Mouse (Mus musculus) intestine, embryonic 15.5 days (tissue): ENCODE data around the gene Mfsd4a. TPM values are rescaled to one million over a fixed set of nuclear protein-coding genes. Genes with fewer than 3 reads are reported as not detected.

ENCODE experiments used
- polyA plus RNA-seq: library from polyadenylated mRNA; unstranded; fragments of >200 nt; fragmentation: Nextera tagmentation; extraction: Ambion mirVana; gene quantifications from 2 replicates; pipeline ENCODE4 v1.2.1, GENCODE M21; 2015

Mfsd4a gene
- polyA plus RNA-seq, 1 experiment from 2014 or later = 8.7 TPM

Other genes with a start within 250 kb of the Mfsd4a start
- gene Slc41a1, start 240.6 kb downstream of the Mfsd4a start, polyA plus RNA-seq = 10.5 and 10.7 TPM in 2 replicates
- 19.4 and 21.6 TPM in 2 replicates for gene Rab29, start 200.8 kb downstream of the Mfsd4a start, polyA plus RNA-seq
- gene Nucks1, start 157.5 kb downstream of the Mfsd4a start, polyA plus RNA-seq = 60.7 and 69.7 TPM in 2 replicates
- gene Slc45a3, start 105.1 kb downstream of the Mfsd4a start, polyA plus RNA-seq = 2.8 and 3.6 TPM in 2 replicates
- gene Elk4, start 60.5 kb downstream of the Mfsd4a start, polyA plus RNA-seq = 15.2 and 16.0 TPM in 2 replicates
- 10.5 and 13.4 TPM in 2 replicates for gene Cdk18, start 71.6 kb upstream of the Mfsd4a start, polyA plus RNA-seq
- 0.43 and 0.58 TPM in 2 replicates for gene Lemd1, start 123.4 kb upstream of the Mfsd4a start, polyA plus RNA-seq
- 0.03 and 0.08 TPM in 2 replicates for gene AC124108.1, start 123.4 kb upstream of the Mfsd4a start, polyA plus RNA-seq
- gene Gm10188, start 161.7 kb upstream of the Mfsd4a start, polyA plus RNA-seq = not detected in 2 replicates
- gene Klhdc8a, start 230.6 kb upstream of the Mfsd4a start, polyA plus RNA-seq = 0.23 and 0.49 TPM in 2 replicates
- 4.7 and 5.5 TPM in 2 replicates for gene Nuak2, start 248.1 kb upstream of the Mfsd4a start, polyA plus RNA-seq